Mouse (Mus musculus) CD4-positive, CD25-positive, alpha-beta regulatory T cell (primary cell): Measurements from ENCODE around the gene Cdh9. TPM values are rescaled to one million over a fixed set of nuclear protein-coding genes. Genes with fewer than 3 reads are reported as not detected.

ENCODE experiments used
- polyA plus RNA-seq: library from polyadenylated mRNA; unstranded; fragments of 100-300 nt; shearing (Covaris generic); gene quantifications from one replicate; pipeline ENCODE4 v1.2.1, GENCODE M21; 2017

Gene Cdh9
- not detected for polyA plus RNA-seq

GRCm38 (mm10) chr15:16728470-16729011, at the start of gene Cdh9:
Gene Cdh9, plus strand, starts transcription at chr15:16728756.

